Mouse (Mus musculus): ENCODE measurements around the gene P3h1.
"Not testable (repeated sequence)": the region's sequence is repeated elsewhere in the genome, so short reads cannot be mapped to it uniquely, and the experiment has no call there.

The P3h1 gene

GRCm38 (mm10) chr4:119275226-119275625 is 42.5 kb downstream of the P3h1 start:
- DNase-seq (ENCODE audit: low spot score), result no peak

- no peak for DNase-seq (ENCODE audit: low spot score)
These were observed 43.0 kb downstream of the P3h1 start for GRCm38 (mm10) chr4:119275726-119276125.

GRCm38 (mm10) chr4:119278784-119279183 is 46.1 kb downstream of the P3h1 start:
- DNase-seq (ENCODE audit: low spot score), result not testable (repeated sequence)

- DNase-seq (ENCODE audit: low spot score), result no peak
These were observed 52.1 kb downstream of the P3h1 start for GRCm38 (mm10) chr4:119284861-119285260.

- no peak for DNase-seq (ENCODE audit: low spot score)
These were observed 52.6 kb downstream of the P3h1 start for GRCm38 (mm10) chr4:119285336-119285735.

GRCm38 (mm10) chr4:119291921-119292320 is 59.2 kb downstream of the P3h1 start:
- DNase-seq (ENCODE audit: low spot score), result no peak

GRCm38 (mm10) chr4:119292771-119293573 is 60.3 kb downstream of the P3h1 start:
- peak; percentile 43 for DNase-seq (ENCODE audit: low spot score)

- DNase-seq (ENCODE audit: low spot score), result no peak
These were observed 61.0 kb downstream of the P3h1 start for GRCm38 (mm10) chr4:119293574-119294258.

- peak; percentile 99 for DNase-seq (ENCODE audit: low spot score)
These were observed 61.9 kb downstream of the P3h1 start, which contains the start of gene Ybx1 for GRCm38 (mm10) chr4:119294415-119295133. Gene Ybx1, minus strand, starts transcription at chr4:119294604.

- DNase-seq (ENCODE audit: low spot score), result no peak
These were observed 62.4 kb downstream of the P3h1 start for GRCm38 (mm10) chr4:119295134-119295453.

GRCm38 (mm10) chr4:119297361-119297760 is 64.6 kb downstream of the P3h1 start:
- DNase-seq (ENCODE audit: low spot score), result no peak
